Mouse (Mus musculus): Measurements from ENCODE around the gene Acat2.

DNA sequence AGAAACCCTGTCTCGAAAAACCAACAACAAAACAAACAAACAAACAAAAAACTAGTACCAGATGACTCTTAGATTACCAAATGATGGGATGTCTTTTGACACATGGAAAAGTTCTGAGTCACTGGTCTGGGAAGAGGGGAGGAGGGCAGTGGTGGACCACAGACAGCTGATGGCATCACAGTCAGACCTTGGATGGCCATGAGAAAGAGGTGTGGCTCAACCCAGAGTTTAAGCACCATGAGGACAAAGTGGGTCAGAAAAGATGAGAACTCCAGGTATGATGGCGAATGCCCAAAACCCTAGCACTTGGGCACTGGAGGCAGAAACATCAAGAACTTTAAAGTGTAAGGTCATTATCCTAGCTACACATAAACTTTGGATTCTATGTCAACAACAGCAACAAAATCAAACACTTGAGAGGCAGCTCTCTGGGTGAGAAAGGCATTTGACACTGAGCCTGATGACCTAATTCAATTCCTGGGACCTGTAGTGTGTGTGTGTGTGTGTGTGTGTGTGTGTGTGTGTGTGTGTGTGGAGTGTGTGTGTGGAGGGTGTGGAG is 23.1 kb downstream of the Acat2 start:
- no peak for TF ChIP-seq POLR2A (IDR thresholded peaks at IDR 0.05; ENCODE audit: insufficient read length, low read depth)
- no peak for TF ChIP-seq USF1 (IDR thresholded peaks at IDR 0.05; ENCODE audit: low read depth)
- TF ChIP-seq MAX (IDR thresholded peaks at IDR 0.05; ENCODE audit: low read depth), result no peak
- peak in 1 of 3 experiments; percentile 37 for TF ChIP-seq MYOD1 (IDR thresholded peaks at IDR 0.05; ENCODE audit: control insufficient read depth in 1 of 3, insufficient read length in 2 of 3, low read depth in 2 of 3)

All from myocyte (in vitro differentiated cells).